Mouse (Mus musculus) CH12.LX (cell line): Measurements from ENCODE around the gene Lsr. TPM values are rescaled to one million over a fixed set of nuclear protein-coding genes. Genes with fewer than 3 reads are reported as not detected.

Experiments used
- DNase-seq: peaks from one replicate; pipeline ENCODE4 v3.0.0-alpha.2; 2013; ENCODE audit errors: extremely low read depth
- H3K27ac ChIP-seq: 2 replicates; pipeline ENCODE4 v1.5.1; 2012; ENCODE audit warnings: low read depth, mild to moderate bottlenecking, control low read depth, moderate library complexity; ENCODE audit not compliant: insufficient read depth
- H3K27me3 ChIP-seq: replicated peaks from 2 replicates; pipeline ENCODE3; 2012; ENCODE audit warnings: inconsistent platforms
- H3K36me3 ChIP-seq, 2 experiments: replicated peaks in 1 of 2; 2 replicates each; pipeline versions ENCODE3 to v1.6.1; 2012; ENCODE audit warnings: inconsistent platforms in 1 of 2, low read length in 1 of 2, mild to moderate bottlenecking in 1 of 2, mixed read lengths in 1 of 2, moderate library complexity in 1 of 2; ENCODE audit not compliant: control insufficient read depth in 1 of 2, insufficient read depth in 1 of 2
- H3K4me1 ChIP-seq, 2 experiments: 2 replicates each; pipeline ENCODE4 v1.6.1; 2012; ENCODE audit warnings: inconsistent platforms in 1 of 2, moderate library complexity in 1 of 2; ENCODE audit not compliant: insufficient read depth in 2 of 2, control insufficient read depth in 1 of 2
- H3K4me2 ChIP-seq: 2 replicates; pipeline ENCODE4 v1.6.1; 2012; ENCODE audit warnings: low read depth, mild to moderate bottlenecking, control low read depth; ENCODE audit not compliant: poor library complexity, insufficient read depth, severe bottlenecking
- H3K4me3 ChIP-seq, 3 experiments: fragments of 150-350 bp in 1 of 3; sonication (generic) in 1 of 3; replicated peaks in 1 of 3; 2 replicates each; pipeline versions ENCODE3 to v1.5.1; 2011 to 2012; ENCODE audit warnings: low read depth in 2 of 3, low read length in 2 of 3, mild to moderate bottlenecking in 2 of 3, moderate library complexity in 2 of 3, control low read depth in 1 of 3, improper control_type of control experiment in 1 of 3, inconsistent platforms in 1 of 3, mixed read lengths in 1 of 3; ENCODE audit not compliant: poor library complexity in 1 of 3
- H3K79me2 ChIP-seq: replicated peaks from 2 replicates; pipeline ENCODE4 v1.6.1; 2012; ENCODE audit warnings: mild to moderate bottlenecking, moderate library complexity; ENCODE audit not compliant: control insufficient read depth, poor library complexity, insufficient read depth, severe bottlenecking; ENCODE audit errors: extremely low read depth
- H3K9ac ChIP-seq: 2 replicates; pipeline ENCODE4 v1.6.1; 2012; ENCODE audit warnings: low read depth, mild to moderate bottlenecking, control low read depth, moderate library complexity; ENCODE audit not compliant: insufficient read depth
- H3K9me3 ChIP-seq: replicated peaks from 2 replicates; pipeline ENCODE3; 2012; ENCODE audit warnings: low read length, inconsistent platforms, mixed read lengths
- BHLHE40 ChIP-seq: IDR thresholded peaks from 2 replicates; pipeline ENCODE4 v1.6.1; 2011; ENCODE audit warnings: mild to moderate bottlenecking, low read depth, low read length, improper control_type of control experiment
- CHD1 ChIP-seq: IDR thresholded peaks from 2 replicates; pipeline ENCODE4 v1.6.1; 2012; ENCODE audit warnings: low read depth, low read length, improper control_type of control experiment, inconsistent platforms
- CTCF ChIP-seq, 2 experiments: IDR thresholded peaks in 1 of 2; conservative IDR thresholded peaks in 1 of 2; 2 replicates each; pipeline ENCODE4 v1.5.1; 2011 to 2012; ENCODE audit warnings: low read depth in 2 of 2, low read length in 2 of 2, improper control_type of control experiment in 1 of 2, inconsistent platforms in 1 of 2, mild to moderate bottlenecking in 1 of 2, moderate library complexity in 1 of 2
- E2F4 ChIP-seq: IDR thresholded peaks from 2 replicates; pipeline ENCODE4 v1.6.1; 2011; ENCODE audit warnings: low read depth, low read length, improper control_type of control experiment; ENCODE audit not compliant: insufficient replicate concordance
- ETS1 ChIP-seq: conservative IDR thresholded peaks from 2 replicates; pipeline ENCODE4 v1.6.1; 2012; ENCODE audit warnings: low read depth, mild to moderate bottlenecking, inconsistent platforms, low read length, improper control_type of control experiment, moderate library complexity
- JUN ChIP-seq: IDR thresholded peaks from 2 replicates; pipeline ENCODE4 v1.6.1; 2011; ENCODE audit warnings: low read depth, mild to moderate bottlenecking, low read length, improper control_type of control experiment, moderate library complexity; ENCODE audit not compliant: insufficient read depth
- JUND ChIP-seq: conservative IDR thresholded peaks from 2 replicates; pipeline ENCODE4 v1.6.1; 2011; ENCODE audit warnings: low read depth, low read length, improper control_type of control experiment
- MAFK ChIP-seq: IDR thresholded peaks from 2 replicates; pipeline ENCODE4 v1.6.1; 2011; ENCODE audit warnings: low read length, improper control_type of control experiment; ENCODE audit not compliant: insufficient replicate concordance
- MAX ChIP-seq: IDR thresholded peaks from 2 replicates; pipeline ENCODE4 v1.6.1; 2011; ENCODE audit warnings: low read length, improper control_type of control experiment
- MAZ ChIP-seq: IDR thresholded peaks from 2 replicates; pipeline ENCODE4 v1.6.1; 2012; ENCODE audit warnings: low read depth, mild to moderate bottlenecking, inconsistent platforms, low read length, improper control_type of control experiment, moderate library complexity
- MEF2A ChIP-seq: IDR thresholded peaks from 2 replicates; pipeline ENCODE4 v1.6.1; 2014; ENCODE audit warnings: low read depth, mild to moderate bottlenecking, inconsistent platforms, low read length, improper control_type of control experiment, borderline replicate concordance
- MYC ChIP-seq: IDR thresholded peaks from 2 replicates; pipeline ENCODE4 v1.6.1; 2011; ENCODE audit warnings: low read depth, mild to moderate bottlenecking, improper control_type of control experiment, low read length
- NRF1 ChIP-seq: IDR thresholded peaks from 2 replicates; pipeline ENCODE4 v1.6.1; 2014; ENCODE audit warnings: low read depth, mild to moderate bottlenecking, inconsistent platforms, low read length, improper control_type of control experiment, moderate library complexity
- POLR2AphosphoS2 ChIP-seq: IDR thresholded peaks from 2 replicates; pipeline ENCODE4 v1.6.1; 2011; ENCODE audit warnings: low read depth, low read length, improper control_type of control experiment
- SIN3A ChIP-seq: IDR thresholded peaks from 2 replicates; pipeline ENCODE4 v1.6.1; 2012; ENCODE audit warnings: low read length, improper control_type of control experiment, inconsistent platforms
- TBP ChIP-seq: conservative IDR thresholded peaks from 2 replicates; pipeline ENCODE4 v1.6.1; 2011; ENCODE audit warnings: low read depth, low read length, improper control_type of control experiment
- USF1 ChIP-seq: IDR thresholded peaks from 2 replicates; pipeline ENCODE4 v1.6.1; 2014; ENCODE audit warnings: low read depth, mild to moderate bottlenecking, inconsistent platforms, low read length, improper control_type of control experiment
- USF2 ChIP-seq: conservative IDR thresholded peaks from 2 replicates; pipeline ENCODE4 v1.6.1; 2011; ENCODE audit warnings: low read depth, low read length, improper control_type of control experiment
- ZKSCAN1 ChIP-seq: IDR thresholded peaks from 2 replicates; pipeline ENCODE4 v1.6.1; 2012; ENCODE audit warnings: low read depth, inconsistent platforms, low read length, improper control_type of control experiment, borderline replicate concordance
- ZMIZ1 ChIP-seq: IDR thresholded peaks from 2 replicates; pipeline ENCODE4 v1.6.1; 2012; ENCODE audit warnings: low read depth, mild to moderate bottlenecking, inconsistent platforms, low read length, improper control_type of control experiment
- dilution Hi-C: fragments of 300-500 bp; cut with MboI; formaldehyde crosslinking; loops from 2 replicates; pipeline ENCODE4 v1.14.3; 2020; ENCODE audit warnings: low sequenced_read_pairs; ENCODE audit not compliant: extremely low pct_unique_long_range_greater_than_20kb, extremely low pct_ligation_motif_present
- in situ Hi-C: fragments of 300-500 bp; cut with MboI; formaldehyde crosslinking; loops from 3 replicates; pipeline ENCODE4 v1.14.3; 2019; ENCODE audit warnings: low sequenced_read_pairs, low pct_ligation_motif_present, low pct_unique_long_range_greater_than_20kb, mixed read lengths
- polyA plus RNA-seq: library from polyadenylated mRNA; unstranded; fragments of >175 nt; gene quantifications from 2 replicates; pipeline ENCODE4 v1.2.1, GENCODE M21; 2012; ENCODE audit warnings: low read depth; ENCODE audit not compliant: insufficient read length
- total RNA-seq, 2 experiments: library from RNA; depleted of rRNA; stranded (reverse); fragments of 300-350 nt in 1 of 2; fragments of >200 nt in 1 of 2; gene quantifications; 2 replicates each; pipeline ENCODE4 v1.2.3; 2012 to 2014

Lsr gene
- total and polyA plus RNA-seq, 3 experiments: 0.12 to 0.13 TPM; not detected in 1

GRCm38 (mm10) chr7:30908992-30909431 lies 64.3 kb downstream of the Lsr start:
- H3K27ac ChIP-seq: no peak overlapping the region
- in situ Hi-C loops: no loop called here

GRCm38 (mm10) chr7:30908277-30908991 lies 64.8 kb downstream of the Lsr start:
- Histone ChIP-seq H3K4me1 (peaks cover 0 to 13% of the 10 kb centered on the region in 2 experiments; a peak in 2 of 4 replicates), H3K79me2 (no peaks in the 10 kb centered on the region), H3K4me3 (no peak overlapping the region), H3K9me3 (no peaks in the 10 kb centered on the region), H3K4me2 (no peak overlapping the region), H3K9ac (no peak overlapping the region), H3K27me3 (peaks cover 2% of the 10 kb centered on the region), H3K36me3 (no peaks in the 10 kb centered on the region)
- dilution Hi-C loops: no loop called here
- no peak for DNase-seq
- TF ChIP-seq USF2: no peak
- no peak for TF ChIP-seq JUND
- no peak for TF ChIP-seq POLR2AphosphoS2
- no peak for TF ChIP-seq BHLHE40
- no peak for TF ChIP-seq CHD1
- TF ChIP-seq ZKSCAN1: no peak
- TF ChIP-seq E2F4: no peak
- TF ChIP-seq MYC: no peak
- no peak for TF ChIP-seq JUN
- no peak for TF ChIP-seq MAFK
- no peak for TF ChIP-seq MAZ
- TF ChIP-seq ETS1: no peak
- no peak for TF ChIP-seq USF1
- no peak for TF ChIP-seq MEF2A
- no peak for TF ChIP-seq CTCF (conservative IDR thresholded peaks at IDR 0.05 in 1 of 2, IDR thresholded peaks at IDR 0.05 in 1 of 2; ENCODE audit: low read depth in 2 of 2, low read length in 2 of 2)
- TF ChIP-seq, all 38 proteins: peak for 0
- in situ Hi-C loops: no loop called here
- no peak overlapping the region for H3K27ac ChIP-seq

More at GRCm38 (mm10) chr7:30908992-30909431, 64.3 kb downstream of the Lsr start:
- TF ChIP-seq ZMIZ1: no peak
- no peak for TF ChIP-seq TBP
- TF ChIP-seq SIN3A: no peak
- TF ChIP-seq MAX: no peak
- TF ChIP-seq ETS1: no peak
- no peak for TF ChIP-seq NRF1
- TF ChIP-seq USF1: no peak
- no peak for TF ChIP-seq MEF2A
- no peak for TF ChIP-seq JUN
- no peak overlapping the region for H3K9ac ChIP-seq
- no peak overlapping the region for H3K4me2 ChIP-seq
- H3K79me2 ChIP-seq: no peaks in the 10 kb centered on the region
- peaks cover 2% of the 10 kb centered on the region for H3K27me3 ChIP-seq
- H3K4me3 ChIP-seq: no peak overlapping the region
- no peak for DNase-seq
- H3K36me3 ChIP-seq: no peaks in the 10 kb centered on the region
- H3K4me1 ChIP-seq: peaks cover 0 to 9% of the 10 kb centered on the region in 2 experiments; a peak in 2 of 4 replicates
- H3K9me3 ChIP-seq: no peaks in the 10 kb centered on the region
- dilution Hi-C loops: no loop called here

Other genes starting within 250 kb of the Lsr start
Only the 20 nearest of the 22 such genes appear.
- 0.59 and 0.76 TPM in 2 replicates for gene Sbsn, start 222.0 kb downstream of the Lsr start, total RNA-seq (2012; rRNA removed)
- 0.30 TPM in 1 of 2 replicates, not detected in the other for gene Sbsn, start 222.0 kb downstream of the Lsr start, total RNA-seq (2014; rRNA removed)
- 0.69 and 1.1 TPM in 2 replicates for gene Sbsn, start 222.0 kb downstream of the Lsr start, polyA plus RNA-seq
- gene Dmkn, start 209.7 kb downstream of the Lsr start, total RNA-seq (2012; rRNA removed): not detected in 2 replicates
- not detected in 2 replicates for gene Dmkn, start 209.7 kb downstream of the Lsr start, total RNA-seq (2014; rRNA removed)
- not detected in 2 replicates for gene Dmkn, start 209.7 kb downstream of the Lsr start, polyA plus RNA-seq
- gene Krtdap, start 185.6 kb downstream of the Lsr start, total RNA-seq (2012; rRNA removed): not detected in 2 replicates
- gene Krtdap, start 185.6 kb downstream of the Lsr start, total RNA-seq (2014; rRNA removed): not detected in 2 replicates
- gene Krtdap, start 185.6 kb downstream of the Lsr start, polyA plus RNA-seq: not detected in 2 replicates
- gene Ffar2, start 149.7 kb downstream of the Lsr start, total RNA-seq (2012; rRNA removed): 0.08 TPM in 1 of 2 replicates, not detected in the other
- gene Ffar2, start 149.7 kb downstream of the Lsr start, total RNA-seq (2014; rRNA removed): not detected in 2 replicates
- 0.51 and 0.52 TPM in 2 replicates for gene Ffar2, start 149.7 kb downstream of the Lsr start, polyA plus RNA-seq
- gene Ffar3, start 117.3 kb downstream of the Lsr start, total RNA-seq (2012; rRNA removed): not detected in 2 replicates
- not detected in 2 replicates for gene Ffar3, start 117.3 kb downstream of the Lsr start, total RNA-seq (2014; rRNA removed)
- not detected in 2 replicates for gene Ffar3, start 117.3 kb downstream of the Lsr start, polyA plus RNA-seq
- 0.34 and 0.42 TPM in 2 replicates for gene Ffar1, start 111.9 kb downstream of the Lsr start, total RNA-seq (2012; rRNA removed)
- 1.2 and 1.4 TPM in 2 replicates for gene Ffar1, start 111.9 kb downstream of the Lsr start, total RNA-seq (2014; rRNA removed)
- 14.3 and 17.2 TPM in 2 replicates for gene Ffar1, start 111.9 kb downstream of the Lsr start, polyA plus RNA-seq
- 41.7 and 42.3 TPM in 2 replicates for gene Cd22, start 93.1 kb downstream of the Lsr start, total RNA-seq (2012; rRNA removed)
- gene Cd22, start 93.1 kb downstream of the Lsr start, total RNA-seq (2014; rRNA removed): 81.5 and 90.6 TPM in 2 replicates
- 180 and 190 TPM in 2 replicates for gene Cd22, start 93.1 kb downstream of the Lsr start, polyA plus RNA-seq
- 0.04 TPM in 1 of 2 replicates, not detected in the other for gene Mag, start 58.6 kb downstream of the Lsr start, total RNA-seq (2012; rRNA removed)
- not detected in 2 replicates for gene Mag, start 58.6 kb downstream of the Lsr start, total RNA-seq (2014; rRNA removed)
- gene Mag, start 58.6 kb downstream of the Lsr start, polyA plus RNA-seq: not detected in 2 replicates
- not detected in 2 replicates for gene Hamp2, start 48.8 kb downstream of the Lsr start, total RNA-seq (2012; rRNA removed)
- gene Hamp2, start 48.8 kb downstream of the Lsr start, total RNA-seq (2014; rRNA removed): not detected in 2 replicates
- gene Hamp2, start 48.8 kb downstream of the Lsr start, polyA plus RNA-seq: not detected in 2 replicates
- gene Hamp, start 29.4 kb downstream of the Lsr start, total RNA-seq (2012; rRNA removed): not detected in 2 replicates
- not detected in 2 replicates for gene Hamp, start 29.4 kb downstream of the Lsr start, total RNA-seq (2014; rRNA removed)
- not detected in 2 replicates for gene Hamp, start 29.4 kb downstream of the Lsr start, polyA plus RNA-seq
- gene Usf2, start 16.7 kb downstream of the Lsr start, total RNA-seq (2012; rRNA removed): 42.0 and 47.9 TPM in 2 replicates
- 47.0 and 57.2 TPM in 2 replicates for gene Usf2, start 16.7 kb downstream of the Lsr start, total RNA-seq (2014; rRNA removed)
- 102 and 103 TPM in 2 replicates for gene Usf2, start 16.7 kb downstream of the Lsr start, polyA plus RNA-seq
- gene Fam187b, start 326 bp upstream of the Lsr start, total RNA-seq (2012; rRNA removed): not detected in 2 replicates
- not detected in 2 replicates for gene Fam187b, start 326 bp upstream of the Lsr start, total RNA-seq (2014; rRNA removed)
- gene Fam187b, start 326 bp upstream of the Lsr start, polyA plus RNA-seq: not detected in 2 replicates
- gene Fxyd5, start 69.0 kb upstream of the Lsr start, total RNA-seq (2012; rRNA removed): 71.6 and 73.2 TPM in 2 replicates
- 38.3 and 43.8 TPM in 2 replicates for gene Fxyd5, start 69.0 kb upstream of the Lsr start, total RNA-seq (2014; rRNA removed)
- 96.8 and 124 TPM in 2 replicates for gene Fxyd5, start 69.0 kb upstream of the Lsr start, polyA plus RNA-seq
- not detected in 2 replicates for gene Fxyd7, start 78.0 kb upstream of the Lsr start, total RNA-seq (2012; rRNA removed)
- gene Fxyd7, start 78.0 kb upstream of the Lsr start, total RNA-seq (2014; rRNA removed): not detected in 2 replicates
- gene Fxyd7, start 78.0 kb upstream of the Lsr start, polyA plus RNA-seq: not detected in 2 replicates
- not detected in 2 replicates for gene Fxyd1, start 83.7 kb upstream of the Lsr start, total RNA-seq (2012; rRNA removed)
- not detected in 2 replicates for gene Fxyd1, start 83.7 kb upstream of the Lsr start, total RNA-seq (2014; rRNA removed)
- gene Fxyd1, start 83.7 kb upstream of the Lsr start, polyA plus RNA-seq: not detected in 2 replicates
- gene Lgi4, start 85.9 kb upstream of the Lsr start, total RNA-seq (2012; rRNA removed): not detected in 2 replicates
- not detected in 2 replicates for gene Lgi4, start 85.9 kb upstream of the Lsr start, total RNA-seq (2014; rRNA removed)
- not detected in 2 replicates for gene Lgi4, start 85.9 kb upstream of the Lsr start, polyA plus RNA-seq
- not detected in 2 replicates for gene Fxyd3, start 103.2 kb upstream of the Lsr start, total RNA-seq (2012; rRNA removed)
- gene Fxyd3, start 103.2 kb upstream of the Lsr start, total RNA-seq (2014; rRNA removed): not detected in 2 replicates
- 0.08 TPM in 1 of 2 replicates, not detected in the other for gene Fxyd3, start 103.2 kb upstream of the Lsr start, polyA plus RNA-seq
- gene Hpn, start 141.8 kb upstream of the Lsr start, total RNA-seq (2012; rRNA removed): 1.7 and 3.0 TPM in 2 replicates
- 8.7 and 11.2 TPM in 2 replicates for gene Hpn, start 141.8 kb upstream of the Lsr start, total RNA-seq (2014; rRNA removed)
- gene Hpn, start 141.8 kb upstream of the Lsr start, polyA plus RNA-seq: 16.7 and 18.7 TPM in 2 replicates
- 0.17 and 0.30 TPM in 2 replicates for gene Scn1b, start 153.5 kb upstream of the Lsr start, total RNA-seq (2012; rRNA removed)
- not detected in 2 replicates for gene Scn1b, start 153.5 kb upstream of the Lsr start, total RNA-seq (2014; rRNA removed)
- gene Scn1b, start 153.5 kb upstream of the Lsr start, polyA plus RNA-seq: not detected in 2 replicates
- 66.6 and 86.0 TPM in 2 replicates for gene Gramd1a, start 182.4 kb upstream of the Lsr start, total RNA-seq (2012; rRNA removed)
- 45.7 and 49.5 TPM in 2 replicates for gene Gramd1a, start 182.4 kb upstream of the Lsr start, total RNA-seq (2014; rRNA removed)
- gene Gramd1a, start 182.4 kb upstream of the Lsr start, polyA plus RNA-seq: 70.0 and 90.7 TPM in 2 replicates